Mouse (Mus musculus) macrophage (primary cell): Measurements from ENCODE around the gene Hikeshi. TPM values are rescaled to one million over a fixed set of nuclear protein-coding genes. Genes with fewer than 3 reads are reported as not detected.

Experiments used
- H3K27ac ChIP-seq: fragments of 350-480 bp; formaldehyde crosslinking; 2 replicates; pipeline ENCODE4 v1.9.0; 2021
- H3K36me3 ChIP-seq: fragments of 350-480 bp; formaldehyde crosslinking; 2 replicates; pipeline ENCODE4 v1.9.0; 2021; ENCODE audit errors: inconsistent target
- H3K4me3 ChIP-seq: fragments of 350-480 bp; formaldehyde crosslinking; 2 replicates; pipeline ENCODE4 v1.9.0; 2021; ENCODE audit errors: inconsistent target
- H3K79me2 ChIP-seq: fragments of 350-480 bp; formaldehyde crosslinking; 2 replicates; pipeline ENCODE4 v1.9.0; 2021; ENCODE audit errors: inconsistent target
- WGBS: methylation state at CpG from one replicate; pipeline ENCODE4 v1.1.7; 2026; ENCODE audit warnings: inconsistent platforms; ENCODE audit not compliant: missing documents; 5-methylcytosine and 5-hydroxymethylcytosine counted together
- polyA plus RNA-seq: library from polyadenylated mRNA; stranded (reverse); fragments of 250-400 nt; gene quantifications from 3 replicates; pipeline ENCODE4 v1.2.4, GENCODE M21; 2018; ENCODE audit warnings: inconsistent platforms

Gene Hikeshi
- polyA plus RNA-seq, 1 experiment from 2014 or later, result 31.3 TPM

GRCm38 (mm10) chr7:89903007-89903406, 38.0 kb downstream of the Hikeshi start:
- no peak overlapping the region for H3K4me3 ChIP-seq

GRCm38 (mm10) chr7:89891856-89892255, 49.1 kb downstream of the Hikeshi start:
- Histone ChIP-seq H3K27ac (no peak overlapping the region), H3K4me3 (no peak overlapping the region), H3K36me3 (no peaks in the 10 kb centered on the region), H3K79me2 (no peaks in the 10 kb centered on the region)
- WGBS, result 68% methylated on average over 4 of the region's 4 CpGs

More at GRCm38 (mm10) chr7:89903007-89903406, 38.0 kb downstream of the Hikeshi start:
- no peaks in the 10 kb centered on the region for H3K36me3 ChIP-seq
- 84% methylated on average over 6 of the region's 8 CpGs for WGBS
- no peak overlapping the region for H3K27ac ChIP-seq
- H3K79me2 ChIP-seq, result no peaks in the 10 kb centered on the region

GRCm38 (mm10) chr7:89891412-89891811, 49.6 kb downstream of the Hikeshi start:
- Histone ChIP-seq H3K79me2 (no peaks in the 10 kb centered on the region), H3K27ac (no peak overlapping the region), H3K36me3 (no peaks in the 10 kb centered on the region), H3K4me3 (no peak overlapping the region)
- 88% methylated on average over 5 of the region's 5 CpGs for WGBS

GRCm38 (mm10) chr7:89884551-89884950, 56.5 kb downstream of the Hikeshi start:
- Histone ChIP-seq H3K27ac (no peak overlapping the region), H3K4me3 (no peak overlapping the region)
- WGBS, result 67% methylated on average over 3 of the region's 3 CpGs

GRCm38 (mm10) chr7:89879686-89880085, 61.3 kb downstream of the Hikeshi start:
- no peaks in the 10 kb centered on the region for H3K36me3 ChIP-seq
- H3K27ac ChIP-seq, result no peak overlapping the region
- H3K4me3 ChIP-seq, result no peak overlapping the region
- WGBS, result 31% methylated on average over 1 of the region's 1 CpGs
- H3K79me2 ChIP-seq, result no peaks in the 10 kb centered on the region

More at GRCm38 (mm10) chr7:89884551-89884950, 56.5 kb downstream of the Hikeshi start:
- Histone ChIP-seq H3K79me2 (no peaks in the 10 kb centered on the region), H3K36me3 (no peaks in the 10 kb centered on the region)

Other genes starting within 250 kb of the Hikeshi start
- gene Ccdc81, start 37.6 kb downstream of the Hikeshi start, polyA plus RNA-seq, result not detected in 3 replicates
- gene Eed, start 39.8 kb upstream of the Hikeshi start, polyA plus RNA-seq, result 45.6 to 59.3 TPM (median 47.9 TPM) in 3 replicates
- gene Picalm, start 189.0 kb upstream of the Hikeshi start, polyA plus RNA-seq, result 217 to 393 TPM (median 273 TPM) in 3 replicates